Mouse (Mus musculus) embryonic fibroblast, embryonic 13.5 days (primary cell): ENCODE measurements around the gene Rbp1.

Experiments used
- CTCF ChIP-seq: IDR thresholded peaks from 2 replicates; pipeline ENCODE4 v1.5.1; 2011; ENCODE audit warnings: mild to moderate bottlenecking, control low read depth, low read length, moderate library complexity, borderline replicate concordance; ENCODE audit not compliant: insufficient read depth
- POLR2A ChIP-seq: IDR thresholded peaks from 2 replicates; pipeline ENCODE4 v1.6.1; 2011; ENCODE audit warnings: low read depth, mild to moderate bottlenecking, control low read depth, low read length, moderate library complexity

- TF ChIP-seq POLR2A (no peak), CTCF (no peak)
These were observed 2.7 kb downstream of the Rbp1 start for GRCm38 (mm10) chr9:98425351-98425880.
